Mouse (Mus musculus) megakaryocyte, embryonic 14.5 days (primary cell): Measurements from ENCODE around the gene Rrp15. TPM values are rescaled to one million over a fixed set of nuclear protein-coding genes. Genes with fewer than 3 reads are reported as not detected.
"Not testable (repeated sequence)": the region's sequence is repeated elsewhere in the genome, so short reads cannot be mapped to it uniquely, and the experiment has no call there.

Experiments
- H3K27me3 ChIP-seq: replicated peaks from 2 replicates; pipeline ENCODE3; 2012; ENCODE audit warnings: inconsistent platforms
- H3K36me3 ChIP-seq: replicated peaks from 2 replicates; pipeline ENCODE3; 2012; ENCODE audit warnings: low read length, inconsistent platforms, mixed read lengths
- H3K4me1 ChIP-seq: 2 replicates; pipeline ENCODE4 v1.6.1; 2012; ENCODE audit warnings: inconsistent platforms
- H3K4me3 ChIP-seq: replicated peaks from 2 replicates; pipeline ENCODE3; 2012; ENCODE audit warnings: moderate library complexity, mild to moderate bottlenecking, inconsistent platforms
- H3K9me3 ChIP-seq: 2 replicates; pipeline ENCODE4 v1.6.1; 2012; ENCODE audit warnings: inconsistent platforms
- FLI1 ChIP-seq: IDR thresholded peaks from 2 replicates; pipeline ENCODE4 v1.6.1; 2012; ENCODE audit warnings: low read length, inconsistent platforms, mixed read lengths
- GATA1 ChIP-seq: IDR thresholded peaks from 3 replicates; pipeline ENCODE4 v1.6.1; 2012; ENCODE audit warnings: mixed read lengths, low read length, inconsistent platforms, borderline replicate concordance
- polyA plus RNA-seq: library from polyadenylated mRNA; stranded (reverse); fragments of >175 nt; gene quantifications from 2 replicates; pipeline ENCODE4 v1.2.3, GENCODE M21; 2012; ENCODE audit warnings: low replicate concordance; ENCODE audit not compliant: insufficient read depth

The Rrp15 gene
- 6.8 TPM in 1 of 2 replicates, not detected in the other for polyA plus RNA-seq

GRCm38 (mm10) chr1:186748724-186749653, at the start of gene Rrp15:
Gene Rrp15, minus strand, starts transcription at chr1:186749358.
- Histone ChIP-seq H3K4me1 (peaks cover 32% of the 10 kb centered on the region), H3K9me3 (no peaks in the 10 kb centered on the region), H3K36me3 (no peaks in the 10 kb centered on the region), H3K4me3 (peak within 1 kb of the TSS; percentile 93), H3K27me3 (no peaks in the 10 kb centered on the region)
- peak; percentile 55; the same call in 1 of the 2 replicates for TF ChIP-seq FLI1
- TF ChIP-seq GATA1, result no peak; the same call in 2 of the 3 replicates

DNA sequence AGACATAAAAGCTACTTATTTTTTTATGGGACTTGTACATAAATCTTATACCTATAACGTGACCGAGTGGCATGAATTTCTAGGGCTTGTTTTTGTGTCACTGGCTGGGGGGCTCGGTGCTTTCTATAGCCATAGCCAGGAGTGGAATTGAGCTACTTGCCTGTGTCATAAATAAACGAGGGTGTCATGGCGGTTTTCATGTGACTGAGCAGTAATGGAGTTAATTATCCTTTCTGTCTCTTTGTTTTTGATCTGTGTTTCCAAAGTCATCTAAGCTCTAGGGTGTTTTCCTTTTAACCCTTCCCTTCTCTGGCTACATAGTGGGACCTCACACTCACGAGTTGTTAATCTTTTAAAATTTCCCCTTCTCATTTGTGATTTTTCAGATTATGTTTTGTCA, 48.8 kb upstream of the Rrp15 start:
- Histone ChIP-seq H3K4me1 (no peaks in the 10 kb centered on the region), H3K9me3 (peaks cover 23% of the 10 kb centered on the region), H3K27me3 (no peaks in the 10 kb centered on the region), H3K36me3 (no peaks in the 10 kb centered on the region), H3K4me3 (no peak overlapping the region)
- TF ChIP-seq GATA1 (no peak), FLI1 (no peak)

- Histone ChIP-seq H3K27me3 (no peaks in the 10 kb centered on the region), H3K4me3 (no peak overlapping the region), H3K9me3 (0 out of 2 replicates have a peak, but pooled peaks cover 13% of the 10 kb centered on the region), H3K4me1 (no peaks in the 10 kb centered on the region), H3K36me3 (no peaks in the 10 kb centered on the region)
- TF ChIP-seq GATA1, result no peak
- TF ChIP-seq FLI1, result no peak
Measured at GRCm38 (mm10) chr1:186785359-186785758, 36.2 kb upstream of the Rrp15 start.

DNA sequence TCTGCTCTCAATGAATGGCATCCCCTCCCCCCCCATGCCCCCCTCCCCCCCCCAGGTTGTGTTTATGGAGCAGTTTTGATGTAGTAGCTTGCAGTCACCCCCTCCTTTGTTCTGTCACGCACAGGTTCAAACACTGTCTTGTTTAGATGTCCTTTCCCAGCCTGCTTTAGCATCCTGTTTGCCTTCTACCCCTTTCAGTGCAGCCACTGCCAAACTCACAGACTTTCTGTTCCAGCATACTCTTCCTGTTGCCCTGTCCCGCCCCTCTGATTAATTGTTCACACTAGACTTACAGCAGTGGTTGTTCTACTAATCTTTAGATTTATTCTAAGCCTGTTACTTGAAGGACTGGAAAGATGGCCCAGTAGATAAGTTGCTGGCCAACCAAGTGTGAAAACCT, 31.7 kb upstream of the Rrp15 start:
- H3K36me3 ChIP-seq, result no peaks in the 10 kb centered on the region
- no peaks in the 10 kb centered on the region for H3K27me3 ChIP-seq
- H3K4me3 ChIP-seq, result no peak overlapping the region
- no peak for TF ChIP-seq FLI1
- no peak for TF ChIP-seq GATA1
- no peaks in the 10 kb centered on the region for H3K4me1 ChIP-seq
- peaks cover 11% of the 10 kb centered on the region; the same call in 1 of the 2 replicates for H3K9me3 ChIP-seq

GRCm38 (mm10) chr1:186773124-186773523, 24.0 kb upstream of the Rrp15 start:
- Histone ChIP-seq H3K9me3 (peaks cover 13% of the 10 kb centered on the region), H3K27me3 (no peaks in the 10 kb centered on the region), H3K4me1 (no peaks in the 10 kb centered on the region), H3K4me3 (no peak overlapping the region), H3K36me3 (no peaks in the 10 kb centered on the region)
- TF ChIP-seq FLI1 (no peak), GATA1 (no peak)

DNA sequence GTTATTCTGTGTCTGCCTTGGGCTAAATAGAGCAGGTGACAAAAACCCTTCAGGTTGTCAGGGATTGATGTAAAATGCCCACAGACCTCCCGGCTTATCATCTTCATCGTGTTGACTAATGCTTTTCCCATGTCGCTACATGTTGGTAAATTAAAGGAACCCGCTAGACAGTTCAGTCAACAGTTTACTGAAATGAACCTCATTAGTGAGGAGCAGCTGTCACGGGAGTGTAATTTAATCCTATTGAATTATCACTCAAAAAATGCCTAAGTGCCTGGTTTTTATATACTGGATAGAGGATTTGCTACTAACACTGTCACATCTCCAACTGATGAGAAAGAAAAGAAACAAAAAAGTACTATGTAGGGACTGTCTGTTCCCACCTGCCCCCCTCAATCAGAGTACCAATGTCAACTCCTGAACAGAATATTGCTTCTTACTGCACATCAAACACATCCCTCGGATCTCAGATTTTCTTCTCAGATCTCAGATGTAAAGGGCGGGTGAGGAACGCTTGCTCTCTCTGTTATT, 23.5 kb upstream of the Rrp15 start:
- no peaks in the 10 kb centered on the region for H3K4me1 ChIP-seq
- no peaks in the 10 kb centered on the region for H3K27me3 ChIP-seq
- no peaks in the 10 kb centered on the region for H3K36me3 ChIP-seq
- H3K4me3 ChIP-seq, result no peak overlapping the region
- peaks cover 13% of the 10 kb centered on the region for H3K9me3 ChIP-seq
- TF ChIP-seq GATA1 (no peak), FLI1 (no peak)

- Histone ChIP-seq H3K9me3 (peaks cover 13% of the 10 kb centered on the region), H3K4me3 (no peak overlapping the region), H3K4me1 (no peaks in the 10 kb centered on the region), H3K36me3 (no peaks in the 10 kb centered on the region), H3K27me3 (no peaks in the 10 kb centered on the region)
- no peak for TF ChIP-seq FLI1
- no peak for TF ChIP-seq GATA1
Measured at GRCm38 (mm10) chr1:186772005-186772404, 22.8 kb upstream of the Rrp15 start.

- Histone ChIP-seq H3K27me3 (no peaks in the 10 kb centered on the region), H3K36me3 (no peaks in the 10 kb centered on the region), H3K4me3 (no peak overlapping the region), H3K4me1 (no peaks in the 10 kb centered on the region), H3K9me3 (peaks cover 10% of the 10 kb centered on the region)
- TF ChIP-seq GATA1, result no peak
- no peak for TF ChIP-seq FLI1
Measured at GRCm38 (mm10) chr1:186770659-186771058, 21.5 kb upstream of the Rrp15 start.

DNA sequence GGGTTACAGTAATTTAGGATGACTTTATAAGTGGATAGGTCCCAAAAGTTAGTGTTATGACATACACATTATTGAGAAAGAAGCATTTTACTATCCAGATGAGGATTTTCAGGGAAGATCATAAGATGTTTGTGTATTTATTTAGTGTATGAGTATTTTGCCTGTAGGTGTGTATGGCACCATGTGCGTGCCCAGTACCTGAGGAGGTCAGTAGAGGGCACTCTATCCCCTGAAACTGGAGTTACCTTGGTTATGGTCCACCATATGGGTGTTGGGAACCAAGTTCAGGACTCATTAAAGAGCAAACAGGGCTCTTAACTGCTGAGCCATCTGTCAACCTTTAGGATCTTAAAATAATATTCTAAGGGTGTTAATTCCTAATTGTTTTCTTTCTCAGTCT, 19.2 kb upstream of the Rrp15 start:
- H3K4me1 ChIP-seq, result no peaks in the 10 kb centered on the region
- H3K36me3 ChIP-seq, result no peaks in the 10 kb centered on the region
- H3K9me3 ChIP-seq, result peaks cover 16% of the 10 kb centered on the region
- no peak overlapping the region for H3K4me3 ChIP-seq
- TF ChIP-seq GATA1 (no peak), FLI1 (no peak)
- no peaks in the 10 kb centered on the region for H3K27me3 ChIP-seq

DNA sequence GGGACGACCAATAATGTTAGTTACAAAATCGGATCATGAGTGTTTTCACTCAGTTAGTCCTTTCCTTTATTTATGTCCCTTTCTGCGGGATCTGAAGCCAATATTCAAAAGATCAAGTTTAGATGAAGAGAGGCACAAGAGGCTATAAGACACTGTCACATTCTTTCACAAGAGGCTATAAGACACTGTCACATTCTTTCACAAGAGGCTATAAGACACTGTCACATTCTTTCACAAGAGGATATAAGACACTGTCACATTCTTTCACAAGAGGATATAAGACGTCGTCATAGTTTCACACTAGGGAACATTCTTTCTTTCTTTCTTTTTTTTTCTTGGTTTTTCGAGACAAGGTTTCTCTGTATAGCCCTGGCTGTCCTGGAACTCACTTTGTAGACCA, 14.3 kb upstream of the Rrp15 start:
- H3K9me3 ChIP-seq, H3K36me3 ChIP-seq, H3K27me3 ChIP-seq, H3K4me3 ChIP-seq, H3K4me1 ChIP-seq: not testable (repeated sequence)
